Mouse (Mus musculus): ENCODE measurements around the gene 2810006K23Rik.
"Not testable (repeated sequence)": the region's sequence is repeated elsewhere in the genome, so short reads cannot be mapped to it uniquely, and the experiment has no call there.

2810006K23Rik gene

DNA sequence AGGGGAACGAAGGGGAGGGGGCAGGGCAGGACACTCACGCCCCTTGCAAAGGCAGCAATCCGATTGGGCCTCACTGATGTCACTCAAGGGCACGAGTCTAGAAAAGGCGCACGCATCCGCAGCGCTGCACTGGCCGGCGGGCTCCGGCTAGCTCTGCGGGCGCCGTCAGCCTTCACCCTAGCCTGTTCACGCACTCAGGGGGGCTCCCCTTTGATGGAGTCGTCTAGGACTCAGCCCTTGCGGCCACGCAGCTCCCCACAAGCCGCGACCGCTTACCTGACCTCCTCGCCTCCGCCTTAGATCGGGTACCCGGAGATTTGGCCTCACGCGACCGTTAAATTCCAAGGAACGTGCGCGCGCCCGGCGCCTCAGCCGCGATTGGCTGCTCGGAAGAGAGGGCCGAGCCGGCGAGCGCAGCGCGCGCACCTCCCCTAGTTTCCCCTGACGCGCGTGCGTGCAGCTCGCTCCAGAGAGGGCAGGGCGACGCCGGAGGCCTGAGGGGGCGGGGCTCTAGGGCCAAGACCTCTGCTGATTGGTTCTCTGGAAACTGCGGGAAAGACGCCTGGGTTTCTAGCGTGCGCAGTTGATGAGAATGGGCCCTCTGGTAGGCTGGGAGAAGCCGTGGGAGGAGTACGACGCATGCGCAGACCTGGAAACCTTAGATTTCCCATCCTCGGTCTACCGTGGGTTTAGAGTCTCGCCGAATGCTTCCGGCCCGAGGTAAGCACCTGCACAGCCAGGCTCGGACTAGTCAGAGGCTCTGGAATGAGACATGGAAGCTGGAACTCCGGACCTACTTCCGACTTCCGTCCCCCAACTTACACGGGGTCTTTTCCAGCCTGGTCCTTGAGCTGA, at the start of gene 2810006K23Rik, which contains the start of gene Mphosph9:
Gene 2810006K23Rik, plus strand, starts transcription at position 580 of the 855 bp plus-strand sequence.
Gene Mphosph9, minus strand, starts transcription at position 463 of the 855 bp plus-strand sequence.
- peak; percentile 100 for DNase-seq (ENCODE audit: low read depth, low spot score)

DNA sequence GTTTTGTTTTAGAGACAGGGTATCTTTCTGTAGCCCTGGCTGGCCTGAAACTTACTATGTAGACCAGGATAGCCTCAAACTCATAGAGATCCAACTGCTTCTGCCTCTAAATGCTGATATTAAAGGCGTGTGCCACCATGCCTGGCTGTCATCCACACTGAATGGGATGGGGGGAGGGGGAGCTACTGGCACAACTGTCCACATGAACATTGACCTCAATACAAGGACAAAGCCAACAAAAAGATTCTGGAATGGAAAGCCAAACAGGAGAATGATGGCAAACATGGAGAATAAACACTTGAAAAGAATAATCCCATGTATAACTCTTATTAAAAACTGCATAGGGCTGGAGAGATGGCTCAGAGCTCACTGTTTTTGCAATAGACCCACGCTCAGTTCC, 45.0 kb upstream of the 2810006K23Rik start:
- DNase-seq (ENCODE audit: low read depth, low spot score) = no peak

DNA sequence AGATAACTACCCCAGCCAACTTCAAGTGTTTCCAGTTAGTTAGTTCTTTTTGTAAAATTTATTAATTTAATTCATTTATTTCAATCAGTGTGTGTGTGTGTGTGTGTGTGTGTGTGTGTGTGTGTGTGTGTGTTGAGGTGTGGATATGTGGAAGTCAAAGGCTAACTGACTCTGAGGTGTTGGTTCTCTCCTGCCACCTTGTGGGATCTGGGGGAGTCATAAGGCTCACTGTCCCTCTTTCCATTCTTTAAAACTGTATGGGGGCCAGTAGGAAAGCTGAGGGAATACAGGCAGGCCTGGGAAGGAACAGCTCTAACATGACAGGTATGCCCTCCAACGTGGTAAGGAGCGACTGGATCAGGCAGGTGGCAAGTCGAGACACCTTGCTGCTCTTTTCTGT, 43.6 kb upstream of the 2810006K23Rik start:
- peak; percentile 7 for DNase-seq (ENCODE audit: low read depth, low spot score)

DNA sequence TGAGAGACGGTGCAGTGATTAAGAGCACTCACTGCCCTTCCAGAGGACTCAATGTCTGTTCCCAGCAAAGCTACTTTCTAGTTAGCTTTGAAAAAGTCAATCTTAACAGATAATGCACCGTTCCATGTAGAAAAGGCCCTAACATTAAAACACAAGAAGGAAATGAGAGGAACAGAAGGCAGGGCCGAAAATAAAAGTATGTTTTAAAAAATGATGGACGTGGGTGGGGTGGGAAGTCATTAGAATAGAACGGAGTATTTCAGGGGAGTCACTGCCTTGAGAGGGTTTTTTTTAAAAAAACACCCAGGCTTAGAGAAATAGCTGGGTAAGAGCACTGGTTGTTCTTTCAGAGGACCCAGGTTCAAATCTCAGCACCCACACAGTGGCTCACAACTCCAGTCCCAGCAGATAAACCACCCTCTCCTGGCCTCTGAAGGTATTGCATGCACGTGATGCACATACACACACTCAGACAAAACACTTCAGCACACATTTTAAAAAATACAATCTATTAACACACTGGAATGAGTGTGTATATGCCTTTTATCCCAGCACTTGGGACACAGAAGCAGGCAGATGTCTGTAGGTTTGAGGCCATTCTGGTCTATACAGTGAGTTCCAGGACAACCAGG, 40.2 kb upstream of the 2810006K23Rik start:
- DNase-seq (ENCODE audit: low read depth, low spot score) = no peak

DNA sequence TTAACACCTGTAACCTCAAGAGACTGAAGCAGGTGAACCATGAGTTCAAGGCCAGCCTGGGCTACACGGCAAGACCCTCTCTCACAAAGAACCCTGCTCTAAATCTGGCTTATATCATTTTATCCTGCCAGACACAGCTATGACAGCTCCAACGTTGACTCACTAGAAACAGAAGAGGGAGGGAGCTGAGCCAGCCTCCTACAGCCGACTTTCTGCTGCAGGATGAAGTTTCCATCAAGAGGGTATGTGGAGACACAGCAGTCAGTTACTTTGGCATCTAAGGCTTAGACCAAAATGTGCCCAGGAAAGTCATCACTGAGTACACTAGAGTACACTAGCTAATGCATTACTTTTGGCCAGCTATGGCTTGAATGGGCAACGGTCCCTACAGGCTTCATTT, 37.7 kb upstream of the 2810006K23Rik start:
- no peak for DNase-seq (ENCODE audit: low read depth, low spot score)

DNA sequence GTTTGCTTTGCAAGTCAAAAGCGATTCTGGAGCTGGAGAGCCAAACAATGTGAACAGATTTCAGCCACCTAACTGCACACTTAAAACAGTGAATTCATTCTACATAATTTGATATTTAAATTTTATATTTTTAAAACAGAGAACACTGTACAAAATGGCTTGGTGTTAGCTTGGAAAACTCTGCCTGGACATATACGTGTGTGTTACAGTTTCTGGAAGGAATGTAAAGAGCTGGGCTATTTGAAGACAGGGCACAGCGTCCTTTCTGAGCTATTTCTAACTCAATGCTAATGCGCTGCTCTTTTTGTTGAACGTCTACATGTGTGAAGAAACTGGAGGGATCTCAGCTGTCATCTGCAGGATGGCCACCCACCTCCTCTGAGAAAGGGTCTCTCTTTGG, 33.9 kb upstream of the 2810006K23Rik start:
- no peak for DNase-seq (ENCODE audit: low read depth, low spot score)

DNA sequence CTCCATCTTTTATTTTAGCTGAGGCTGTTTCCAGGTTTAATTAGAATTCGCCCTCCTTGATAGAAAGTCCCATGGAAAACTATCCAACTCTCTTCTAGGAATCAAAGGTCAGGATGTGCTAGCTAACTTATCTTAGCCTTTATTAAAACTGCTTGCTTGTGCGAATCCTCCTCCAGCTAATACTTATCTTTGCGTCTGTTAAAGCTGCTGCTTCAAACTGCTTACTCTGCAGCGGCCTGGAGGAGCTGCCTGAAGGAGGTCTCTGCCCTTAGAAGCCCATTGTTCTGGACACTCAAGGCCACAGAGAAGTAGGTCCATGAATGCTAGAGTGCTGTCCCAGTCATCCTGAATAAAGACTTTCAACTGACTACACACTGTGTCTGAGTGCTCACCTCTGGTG, 31.4 kb upstream of the 2810006K23Rik start:
- no peak for DNase-seq (ENCODE audit: low read depth, low spot score)

DNA sequence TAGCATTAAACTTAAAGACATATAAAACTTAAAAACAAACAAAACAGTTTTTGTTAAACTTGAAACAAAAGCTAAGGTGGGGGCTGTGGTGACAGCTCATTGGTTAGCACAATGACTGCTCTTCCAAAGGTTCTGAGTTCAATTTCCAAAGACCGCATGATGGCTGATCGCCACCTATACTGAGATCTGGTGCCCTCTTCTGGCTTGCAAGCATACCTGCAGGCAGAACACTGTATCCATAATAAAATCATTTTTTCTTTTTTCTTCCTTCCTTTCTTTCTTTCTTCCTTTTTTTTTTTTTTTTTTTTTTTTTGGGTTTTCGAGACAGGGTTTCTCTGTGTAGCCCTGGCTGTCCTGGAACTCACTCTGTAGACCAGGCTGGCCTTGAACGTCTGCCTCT, 28.6 kb upstream of the 2810006K23Rik start:
- peak; percentile 9 for DNase-seq (ENCODE audit: low read depth, low spot score)

DNA sequence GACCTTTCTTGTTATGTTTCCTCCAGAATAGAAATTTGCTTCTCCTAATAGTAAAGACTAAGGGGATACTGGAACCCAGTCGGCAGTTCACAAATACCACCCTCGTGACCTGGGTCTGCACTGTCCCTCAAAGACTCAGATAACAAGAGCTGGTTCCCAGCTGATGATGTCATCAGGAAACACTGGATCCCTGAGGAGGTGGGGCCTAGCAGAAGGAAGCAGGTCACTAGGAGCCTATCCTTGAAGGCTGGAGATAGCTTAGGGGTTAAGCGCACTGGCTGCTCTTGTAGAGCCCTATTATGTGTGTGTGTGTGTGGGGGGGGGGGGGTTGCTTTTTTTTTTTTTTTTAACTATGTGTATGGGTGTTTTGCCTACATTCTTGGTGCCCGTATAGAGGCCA, 27.8 kb upstream of the 2810006K23Rik start:
- DNase-seq (ENCODE audit: low read depth, low spot score) = no peak

DNA sequence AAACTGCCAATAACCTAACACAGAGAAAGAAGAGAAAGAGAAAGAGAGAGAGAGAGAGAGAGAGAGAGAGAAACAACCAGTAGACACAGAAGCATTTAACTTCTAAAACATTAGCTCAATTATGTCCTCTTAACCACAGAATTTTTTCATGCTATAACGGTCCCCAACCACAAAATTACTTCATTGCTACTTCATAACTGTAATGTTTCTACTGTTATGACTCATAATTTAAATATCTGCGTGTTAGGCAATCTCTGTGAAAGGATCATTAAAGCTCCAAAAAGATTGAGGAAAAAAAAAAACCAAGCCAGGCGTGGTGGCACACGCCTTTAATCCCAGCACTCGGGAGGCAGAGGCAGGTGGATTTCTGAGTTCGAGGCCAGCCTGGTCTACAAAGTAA, 25.0 kb upstream of the 2810006K23Rik start:
- DNase-seq (ENCODE audit: low read depth, low spot score) = not testable (repeated sequence)

DNA sequence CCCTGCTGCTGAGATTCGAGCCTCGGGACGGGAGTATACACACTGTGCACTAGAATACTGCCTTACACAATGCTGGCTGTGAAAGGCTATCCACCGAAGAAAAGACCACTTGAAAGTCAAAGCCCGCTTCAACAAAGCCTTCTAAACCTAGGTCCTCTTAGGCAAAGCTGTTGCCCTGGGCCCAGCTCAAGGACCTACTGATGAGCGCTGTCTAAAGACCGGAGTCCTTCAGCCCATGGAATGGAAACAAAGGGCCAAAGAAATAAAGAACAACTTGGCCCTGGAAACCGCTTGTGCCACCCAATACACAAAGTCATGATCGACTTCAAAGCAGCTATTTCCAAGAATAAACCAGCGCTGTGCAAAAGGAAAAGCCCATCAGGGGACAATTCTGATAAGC, 18.7 kb upstream of the 2810006K23Rik start:
- DNase-seq (ENCODE audit: low read depth, low spot score) = no peak

DNA sequence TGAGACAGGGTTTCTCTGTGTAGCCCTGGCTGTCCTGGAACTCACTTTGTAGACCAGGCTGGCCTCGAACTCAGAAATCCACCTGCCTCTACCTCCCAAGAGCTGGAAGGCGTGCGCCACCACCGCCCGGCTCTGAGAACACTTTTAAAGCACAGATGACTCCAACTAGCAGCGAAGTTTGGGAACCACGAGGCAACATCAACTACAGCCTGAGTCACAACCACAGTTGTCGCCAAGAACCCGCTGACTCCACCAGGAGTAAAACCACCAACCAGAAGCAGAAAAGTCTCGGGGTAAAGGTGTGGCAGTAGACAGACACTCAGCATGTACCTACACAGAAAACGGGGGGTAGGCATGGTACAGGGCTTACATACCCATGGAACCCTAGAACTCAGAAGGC, 17.8 kb upstream of the 2810006K23Rik start:
- no peak for DNase-seq (ENCODE audit: low read depth, low spot score)

DNA sequence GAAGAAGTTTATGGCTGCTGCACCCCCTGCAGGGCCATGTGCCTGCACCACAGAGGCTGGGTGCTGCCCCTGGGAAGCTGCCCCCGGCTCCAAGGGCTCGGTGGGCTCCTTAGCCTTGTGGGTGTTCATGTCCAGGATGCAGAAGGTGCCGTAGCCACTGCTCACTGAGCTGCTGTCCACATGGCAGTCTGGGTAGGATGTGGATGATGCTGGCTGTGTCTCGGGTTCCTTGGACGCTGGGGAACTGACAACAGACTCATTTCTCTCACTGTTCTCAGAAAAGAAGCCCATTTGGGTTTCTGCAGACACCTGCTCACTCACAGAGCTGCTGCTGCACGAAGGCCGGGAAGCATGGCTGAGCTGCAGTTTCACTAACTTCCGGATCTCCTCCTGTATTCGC, 12.4 kb upstream of the 2810006K23Rik start:
- DNase-seq (ENCODE audit: low read depth, low spot score) = no peak

DNA sequence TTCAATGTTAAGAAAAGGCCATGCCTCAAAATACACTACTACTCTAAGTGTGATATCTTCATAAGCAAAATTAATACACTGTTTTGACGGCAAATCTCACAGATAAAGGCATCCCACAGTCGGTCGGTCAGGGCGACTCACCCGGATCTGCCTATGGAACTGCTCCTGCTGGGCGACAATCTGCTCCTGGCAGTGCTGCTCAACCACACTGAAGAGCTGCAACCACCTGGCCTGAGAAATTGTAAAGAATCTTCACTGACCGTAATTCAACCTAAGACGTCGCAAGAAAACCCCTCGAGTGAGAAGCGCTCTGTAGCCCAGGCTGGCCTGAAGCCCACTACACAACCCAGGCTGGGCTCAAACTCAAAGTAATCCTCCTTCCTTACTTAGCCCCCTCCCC, 11.9 kb upstream of the 2810006K23Rik start:
- DNase-seq (ENCODE audit: low read depth, low spot score) = no peak

DNA sequence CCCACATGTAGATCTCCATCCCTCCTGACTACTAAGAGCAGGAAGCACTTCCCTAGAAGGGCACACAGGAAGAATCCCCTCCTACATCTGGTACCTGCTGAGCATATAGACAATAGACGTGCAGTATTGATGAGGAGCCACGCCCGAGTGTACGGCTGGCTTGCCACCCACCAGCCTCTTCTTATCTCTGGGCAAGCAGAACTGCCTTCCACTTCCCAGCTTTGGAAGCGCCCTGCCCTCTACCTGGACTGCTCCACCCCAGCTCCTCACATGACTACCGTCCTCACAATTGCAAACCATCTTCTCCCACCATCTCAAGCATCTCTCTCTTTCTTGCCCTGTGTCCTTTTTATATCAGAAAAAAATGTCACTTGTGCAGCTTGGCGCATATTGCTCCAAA, 10.2 kb upstream of the 2810006K23Rik start:
- no peak for DNase-seq (ENCODE audit: low read depth, low spot score)

DNA sequence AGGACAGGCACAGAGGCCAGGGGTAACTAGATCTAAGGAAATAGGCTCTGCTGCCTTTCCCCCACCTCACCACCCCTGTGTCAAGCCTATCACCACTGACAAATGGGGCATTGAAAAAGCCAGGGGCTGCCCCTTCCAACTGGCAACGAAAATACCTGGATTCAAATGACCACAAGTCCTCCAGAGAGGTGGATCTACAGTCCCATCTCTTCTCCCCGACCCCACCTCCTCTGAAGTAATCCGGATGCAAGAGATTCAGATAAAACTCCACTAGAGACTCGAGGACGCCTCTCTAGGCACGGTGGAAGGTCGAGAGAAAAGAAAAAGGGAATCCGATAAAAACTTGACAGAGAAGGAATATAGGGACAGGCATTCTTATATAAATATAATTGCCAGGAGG, 1.1 kb upstream of the 2810006K23Rik start:
- DNase-seq (ENCODE audit: low read depth, low spot score) = no peak

DNA sequence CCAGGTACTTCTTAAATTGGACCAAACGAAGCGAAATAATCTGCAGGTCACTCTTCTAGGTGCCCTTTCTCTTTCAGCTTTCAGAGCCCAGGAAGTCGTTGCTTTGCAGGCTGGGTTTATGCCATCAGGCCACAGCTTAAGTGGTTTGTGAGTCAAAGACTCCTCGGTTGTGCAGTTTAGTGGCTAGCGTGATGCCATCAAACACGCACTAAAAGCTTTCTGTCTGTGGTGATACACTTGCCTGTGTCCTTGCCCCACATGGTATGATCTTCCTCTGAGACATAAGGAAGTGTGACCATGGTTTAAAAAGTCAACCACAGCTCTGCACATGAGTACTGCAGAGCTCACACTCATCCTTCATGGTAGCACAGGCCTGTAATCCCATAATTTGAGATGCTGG, 2.2 kb downstream of the 2810006K23Rik start:
- no peak for DNase-seq (ENCODE audit: low read depth, low spot score)

DNA sequence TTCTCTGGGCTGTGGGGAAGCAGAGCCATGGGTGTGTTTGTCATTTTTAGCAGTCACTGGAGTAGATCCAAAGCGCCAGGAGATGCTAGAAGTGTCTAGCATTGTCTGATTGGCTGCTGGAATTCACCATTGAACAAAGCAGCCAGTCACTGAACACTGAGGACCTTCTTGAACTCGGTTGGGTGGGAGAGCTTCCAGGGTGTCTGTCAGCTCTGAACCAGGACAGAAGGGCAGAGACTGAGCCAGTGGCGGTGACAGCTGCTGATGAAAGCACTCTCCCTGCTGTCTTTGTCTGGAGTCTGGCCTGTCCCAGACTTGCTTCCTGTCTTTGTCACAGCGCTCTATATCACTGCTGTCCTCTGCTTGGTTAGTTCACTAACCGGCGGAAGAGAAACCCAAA, 6.5 kb downstream of the 2810006K23Rik start:
- no peak for DNase-seq (ENCODE audit: low read depth, low spot score)

DNA sequence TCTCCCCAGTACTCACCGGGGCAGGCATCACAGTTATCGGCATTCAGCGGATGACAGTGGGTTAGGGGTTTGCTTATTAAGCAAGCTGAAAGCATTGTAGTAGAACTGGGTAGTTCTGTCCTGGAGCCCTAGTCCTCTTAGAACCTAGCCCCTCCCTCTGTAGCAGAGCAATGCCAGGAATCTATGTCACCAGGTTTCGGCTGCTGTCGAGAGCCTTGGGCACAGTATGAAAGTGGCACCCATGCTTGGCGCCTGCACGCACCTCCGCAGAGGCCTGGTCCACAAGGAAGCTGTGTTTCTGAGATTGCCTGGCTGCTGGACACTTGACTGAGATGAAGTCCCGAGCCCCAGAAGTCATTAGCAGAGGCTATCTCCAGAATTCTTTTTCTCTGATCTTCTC, 9.2 kb downstream of the 2810006K23Rik start:
- no peak for DNase-seq (ENCODE audit: low read depth, low spot score)

DNA sequence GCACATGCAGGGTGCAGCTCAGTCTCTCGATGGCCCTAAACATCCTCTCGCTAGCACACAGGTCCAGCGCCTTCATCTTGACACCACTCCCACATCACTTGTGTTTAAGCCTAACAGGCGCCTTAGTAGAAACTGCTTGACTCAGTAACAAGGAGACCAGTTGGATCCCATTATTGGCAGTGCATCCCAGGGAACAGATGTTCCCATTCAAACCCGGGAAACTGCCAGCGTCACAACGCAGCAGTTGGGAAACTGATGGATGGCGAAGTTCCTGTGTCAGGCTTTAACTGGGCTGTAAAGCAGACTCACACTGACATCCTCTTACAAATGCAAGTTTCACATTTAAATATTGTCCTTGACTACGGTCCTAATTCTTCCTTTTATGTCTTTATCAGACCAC, 10.0 kb downstream of the 2810006K23Rik start:
- DNase-seq (ENCODE audit: low read depth, low spot score) = no peak

DNA sequence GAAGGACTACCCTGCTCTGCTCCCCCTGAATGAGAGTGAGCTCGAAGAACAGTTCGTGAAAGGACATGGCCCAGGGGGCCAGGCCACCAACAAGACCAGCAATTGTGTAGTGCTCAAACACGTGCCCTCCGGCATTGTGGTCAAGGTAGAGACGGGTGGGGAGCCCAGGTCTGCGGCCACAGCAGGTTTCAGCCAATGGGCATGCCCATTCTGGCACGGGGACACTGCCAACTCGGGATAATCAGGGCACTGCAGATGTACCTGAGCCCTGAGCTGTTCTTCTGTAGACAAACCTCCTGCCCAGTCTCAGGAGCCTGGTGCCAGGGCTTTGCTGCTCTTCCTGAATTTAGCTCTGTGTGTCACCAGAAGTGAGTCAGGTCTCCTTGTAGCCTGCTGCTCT, 10.9 kb downstream of the 2810006K23Rik start:
- DNase-seq (ENCODE audit: low read depth, low spot score) = no peak

DNA sequence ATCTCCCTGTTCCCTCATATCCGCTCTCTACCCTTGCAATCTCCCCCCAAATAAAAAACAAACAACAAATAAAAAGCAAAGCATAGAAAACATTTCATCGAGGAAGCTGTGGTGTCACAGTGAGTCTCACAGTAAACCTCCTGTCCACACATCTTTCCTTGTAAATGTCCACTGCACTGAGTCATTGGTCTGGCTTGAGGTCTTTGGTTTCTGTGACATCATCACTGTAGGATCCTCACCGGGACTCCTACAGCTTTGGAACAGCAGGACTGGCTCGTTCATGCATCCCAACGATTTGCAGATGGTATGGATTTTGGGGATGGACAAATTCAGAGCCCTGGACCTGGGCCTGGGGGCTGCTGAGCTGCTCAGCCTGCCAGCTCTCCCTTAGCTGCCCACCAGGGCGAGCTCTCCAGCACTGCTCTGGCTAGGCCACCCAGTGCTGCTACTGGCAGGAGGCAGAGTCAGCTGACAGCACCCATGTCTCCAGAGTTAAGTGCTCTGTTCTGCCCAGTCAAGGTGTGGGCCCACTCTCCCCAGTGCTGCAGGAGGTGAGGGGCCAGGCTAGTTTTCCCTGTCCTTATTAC, 14.0 kb downstream of the 2810006K23Rik start:
- DNase-seq (ENCODE audit: low read depth, low spot score) = not testable (repeated sequence)

DNA sequence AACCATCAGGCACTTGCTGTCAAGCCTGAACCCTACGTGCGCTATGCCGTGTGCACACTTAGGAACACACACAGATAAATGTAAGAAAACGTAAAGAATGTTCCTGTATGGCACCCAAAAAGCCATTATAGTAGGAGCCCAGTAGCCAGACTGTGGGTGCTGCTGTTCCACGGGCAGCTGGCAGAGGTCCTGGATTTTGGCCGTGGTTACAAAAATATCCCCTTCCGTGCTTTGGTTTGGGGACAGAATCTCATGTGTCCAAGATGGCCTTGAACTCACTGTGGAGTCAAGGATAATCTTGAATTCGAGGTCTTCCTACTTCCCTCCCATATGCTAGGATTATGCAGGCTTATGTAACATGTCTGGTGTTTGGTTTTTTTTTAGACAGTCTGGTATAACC, 15.0 kb downstream of the 2810006K23Rik start:
- DNase-seq (ENCODE audit: low read depth, low spot score) = no peak
